ENCODE assay signal across 8 mouse cellular contexts in the genomic region with DNA sequence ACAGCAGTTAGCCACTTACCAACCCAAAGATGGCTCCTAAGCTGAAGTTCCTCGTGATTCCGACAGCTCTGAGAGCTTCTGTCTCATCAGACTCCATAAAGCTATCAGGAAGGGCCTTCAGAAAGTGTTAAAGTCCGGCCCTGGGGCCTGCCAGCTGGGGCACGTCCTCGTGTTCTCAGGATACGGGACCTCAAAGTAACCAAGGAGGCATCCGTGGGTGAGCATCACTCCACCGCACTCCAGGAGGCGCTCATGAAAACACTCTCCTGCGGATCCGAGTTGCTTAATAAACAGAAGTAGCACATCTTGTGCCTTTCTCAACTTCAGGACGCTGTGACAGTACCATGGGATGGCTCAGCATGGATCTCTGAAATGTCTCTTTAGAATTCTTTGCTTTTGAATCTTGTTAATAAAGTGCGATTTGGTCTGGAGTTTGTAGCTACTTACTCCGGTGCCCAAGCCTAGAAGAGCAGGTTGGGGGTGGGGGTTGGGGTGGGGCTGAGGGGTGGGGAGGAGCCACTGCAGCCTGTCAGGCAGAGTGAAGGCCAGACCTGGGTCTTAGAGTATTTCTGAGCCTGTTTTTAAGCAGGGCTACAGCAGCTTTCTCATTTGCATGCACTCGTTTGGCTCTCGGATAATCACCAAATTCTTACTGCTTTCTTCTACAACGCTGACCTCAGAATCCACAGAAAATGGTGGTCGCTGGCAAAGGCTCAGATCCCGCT. TPM values are rescaled to one million over a fixed set of nuclear protein-coding genes. Genes with fewer than 3 reads are reported as not detected.
DNase-seq lines count a peak whose midpoint lies in the region; ATAC-seq and TF ChIP-seq lines count a peak whose summit lies in the region.

No protein-coding gene starts in this region.

- 18% methylated on average over 19 of the region's 19 CpGs for WGBS in hindbrain, embryonic 10.5 days
- WGBS in hindbrain, embryonic 14.5 days: 16% methylated on average over 19 of the region's 19 CpGs
- 14% methylated on average over 19 of the region's 19 CpGs for WGBS in midbrain, embryonic 11.5 days
- WGBS in midbrain, postnatal 0 days: 24% methylated on average over 19 of the region's 19 CpGs
- WGBS in heart, embryonic 15.5 days: 35% methylated on average over 19 of the region's 19 CpGs
- 20% methylated on average over 19 of the region's 19 CpGs for WGBS in midbrain, embryonic 15.5 days

- H3K9me3 ChIP-seq in hindbrain, embryonic 10.5 days: peaks cover 11% of the 10 kb centered on the region; the same call in 1 of the 2 replicates
- H3K9me3 ChIP-seq in hindbrain, embryonic 14.5 days (ENCODE audit: control insufficient read depth, low read length): 0 out of 2 replicates have a peak, but pooled peaks cover 15% of the 10 kb centered on the region
- H3K9me3 ChIP-seq in midbrain, embryonic 11.5 days (ENCODE audit: control insufficient read depth, low read length): no peaks in the 10 kb centered on the region
- no peaks in the 10 kb centered on the region for H3K9me3 ChIP-seq in midbrain, postnatal 0 days (ENCODE audit: low read length)
- no peaks in the 10 kb centered on the region for H3K9me3 ChIP-seq in heart, embryonic 15.5 days (replicated peaks)
- H3K9me3 ChIP-seq in midbrain, embryonic 15.5 days: 0 out of 2 replicates have a peak, but pooled peaks cover 4% of the 10 kb centered on the region

- H3K9ac ChIP-seq in hindbrain, embryonic 14.5 days: no peak overlapping the region
- H3K9ac ChIP-seq in midbrain, embryonic 11.5 days (ENCODE audit: low read length): no peak overlapping the region
- no peak overlapping the region for H3K9ac ChIP-seq in midbrain, postnatal 0 days (replicated peaks; ENCODE audit: low read length, poor library complexity, severe bottlenecking)
- H3K9ac ChIP-seq in heart, embryonic 15.5 days: no peak overlapping the region
- H3K9ac ChIP-seq in midbrain, embryonic 15.5 days: no peak overlapping the region

- H3K36me3 ChIP-seq in hindbrain, embryonic 10.5 days: 0 out of 2 replicates have a peak, but pooled peaks cover 6% of the 10 kb centered on the region
- H3K36me3 ChIP-seq in hindbrain, embryonic 14.5 days (replicated peaks; ENCODE audit: control insufficient read depth, insufficient read depth): no peaks in the 10 kb centered on the region
- H3K36me3 ChIP-seq in midbrain, embryonic 11.5 days (ENCODE audit: control insufficient read depth, insufficient read depth, low read length): no peaks in the 10 kb centered on the region
- no peaks in the 10 kb centered on the region for H3K36me3 ChIP-seq in midbrain, postnatal 0 days (ENCODE audit: insufficient read depth, low read length)
- no peaks in the 10 kb centered on the region; the same call in 1 of the 2 replicates for H3K36me3 ChIP-seq in heart, embryonic 15.5 days
- no peaks in the 10 kb centered on the region for H3K36me3 ChIP-seq in midbrain, embryonic 15.5 days (replicated peaks)

- H3K27me3 ChIP-seq in hindbrain, embryonic 10.5 days (ENCODE audit: insufficient read depth, poor library complexity, severe bottlenecking): peaks cover 5% of the 10 kb centered on the region; the same call in 1 of the 2 replicates
- peaks cover 26% of the 10 kb centered on the region for H3K27me3 ChIP-seq in hindbrain, embryonic 14.5 days (ENCODE audit: control insufficient read depth, insufficient read depth, low read length)
- H3K27me3 ChIP-seq in midbrain, embryonic 11.5 days (ENCODE audit: control insufficient read depth, insufficient read depth, low read length): no peaks in the 10 kb centered on the region
- no peaks in the 10 kb centered on the region for H3K27me3 ChIP-seq in midbrain, postnatal 0 days (ENCODE audit: insufficient read depth, low read length)
- no peaks in the 10 kb centered on the region for H3K27me3 ChIP-seq in heart, embryonic 15.5 days
- H3K27me3 ChIP-seq in midbrain, embryonic 15.5 days (replicated peaks): peaks cover 17% of the 10 kb centered on the region

- no peak overlapping the region for H3K4me2 ChIP-seq in hindbrain, embryonic 14.5 days (replicated peaks)
- H3K4me2 ChIP-seq in midbrain, embryonic 11.5 days: peak overlapping the region; percentile 14; the same call in 1 of the 2 replicates
- no peak overlapping the region for H3K4me2 ChIP-seq in midbrain, postnatal 0 days (ENCODE audit: low read depth, low read length, poor library complexity, severe bottlenecking)
- peak overlapping the region; percentile 26 for H3K4me2 ChIP-seq in heart, embryonic 15.5 days
- 0 out of 2 replicates have a peak overlapping the region, but pooled peaks have one; percentile 4 for H3K4me2 ChIP-seq in midbrain, embryonic 15.5 days

- peak overlapping the region; percentile 11; the same call in 1 of the 2 replicates for H3K4me3 ChIP-seq in hindbrain, embryonic 10.5 days
- no peak overlapping the region for H3K4me3 ChIP-seq in hindbrain, embryonic 14.5 days (replicated peaks; ENCODE audit: low read length)
- H3K4me3 ChIP-seq in midbrain, embryonic 11.5 days (ENCODE audit: low read depth, low read length): no peak overlapping the region
- no peak overlapping the region for H3K4me3 ChIP-seq in midbrain, postnatal 0 days (ENCODE audit: low read depth, low read length)
- H3K4me3 ChIP-seq in heart, embryonic 15.5 days: peak overlapping the region; percentile 10; the same call in 1 of the 2 replicates
- no peak overlapping the region for H3K4me3 ChIP-seq in midbrain, embryonic 15.5 days

- 0 out of 2 replicates have a peak overlapping the region, but pooled peaks have one; percentile 35 for H3K27ac ChIP-seq in hindbrain, embryonic 10.5 days
- H3K27ac ChIP-seq in hindbrain, embryonic 14.5 days: no peak overlapping the region
- H3K27ac ChIP-seq in midbrain, embryonic 11.5 days (ENCODE audit: low read depth, low read length): no peak overlapping the region
- H3K27ac ChIP-seq in midbrain, postnatal 0 days (ENCODE audit: low read depth, low read length): no peak overlapping the region
- H3K27ac ChIP-seq in heart, embryonic 15.5 days: peak overlapping the region; percentile 81
- H3K27ac ChIP-seq in midbrain, embryonic 15.5 days: no peak overlapping the region

- DNase-seq in hindbrain, embryonic 10.5 days (ENCODE audit: low spot score): no peak
- no peak for DNase-seq in hindbrain, embryonic 14.5 days (ENCODE audit: low spot score)
- no peak for DNase-seq in midbrain, embryonic 11.5 days (ENCODE audit: low spot score, missing footprints)
- no peak for DNase-seq in midbrain, postnatal 0 days (ENCODE audit: low spot score)
- no peak for DNase-seq in right cerebral cortex, postnatal 25 days

- peaks cover 25% of the 10 kb centered on the region for H3K4me1 ChIP-seq in hindbrain, embryonic 10.5 days (replicated peaks)
- peaks cover 7% of the 10 kb centered on the region for H3K4me1 ChIP-seq in hindbrain, embryonic 14.5 days (replicated peaks; ENCODE audit: control insufficient read depth, insufficient read depth, low read length)
- peaks cover 4% of the 10 kb centered on the region for H3K4me1 ChIP-seq in midbrain, embryonic 11.5 days (ENCODE audit: control insufficient read depth, insufficient read depth, low read length)
- H3K4me1 ChIP-seq in midbrain, postnatal 0 days (ENCODE audit: insufficient read depth, low read length): no peaks in the 10 kb centered on the region
- H3K4me1 ChIP-seq in heart, embryonic 15.5 days (replicated peaks): peaks cover 35% of the 10 kb centered on the region
- peaks cover 16% of the 10 kb centered on the region for H3K4me1 ChIP-seq in midbrain, embryonic 15.5 days

- TF ChIP-seq CTCF in midbrain, postnatal 0 days (IDR thresholded peaks at IDR 0.05): no peak

- ATAC-seq in hindbrain, embryonic 14.5 days (ENCODE audit: low FRiP score): no peak
- ATAC-seq in midbrain, embryonic 11.5 days (ENCODE audit: low FRiP score): peak; percentile 63
- ATAC-seq in midbrain, postnatal 0 days (ENCODE audit: low FRiP score): no peak
- no peak for ATAC-seq in heart, embryonic 15.5 days (replicated peaks; ENCODE audit: insufficient number of reproducible peaks, insufficient read depth, low FRiP score, low read depth)
- ATAC-seq in midbrain, embryonic 15.5 days (replicated peaks): no peak
- no peak for ATAC-seq in CD4-positive, CD25-positive, alpha-beta regulatory T cell, adult 4 months

RNA-seq across cellular contexts. Expression of a gene that starts 38.7 kb away (rescaled TPM):
- 8.3 and 11.1 TPM in 2 replicates for polyA plus RNA-seq in hindbrain, embryonic 10.5 days (2016; fragmentation: Nextera tagmentation; extraction: Ambion mirVana)
- polyA plus RNA-seq in hindbrain, embryonic 14.5 days (2014; fragmentation: Nextera tagmentation; extraction: Ambion mirVana): 7.1 TPM in 2 replicates
- polyA plus RNA-seq in midbrain, embryonic 11.5 days (2014; fragmentation: Nextera tagmentation; extraction: Ambion mirVana): 7.8 and 9.0 TPM in 2 replicates
- 13.8 and 16.7 TPM in 2 replicates for total RNA-seq in midbrain, postnatal 0 days (2014; rRNA removed)
- 4.0 and 4.3 TPM in 2 replicates for polyA plus RNA-seq in midbrain, postnatal 0 days (2015; fragmentation: Nextera tagmentation; extraction: Ambion mirVana)
- 16.8 and 23.8 TPM in 2 replicates for polyA plus RNA-seq in heart, embryonic 15.5 days (2015; fragmentation: Nextera tagmentation; extraction: Ambion mirVana)
- polyA plus RNA-seq in midbrain, embryonic 15.5 days (2015; fragmentation: Nextera tagmentation; extraction: Ambion mirVana): 6.5 TPM in 2 replicates
- polyA plus RNA-seq in CD4-positive, CD25-positive, alpha-beta regulatory T cell, adult 4 months (2017; shearing (Covaris generic)): 1 to 10 TPM; 4.4 to 7.8 TPM

Comparison
In these comparisons a context has a peak if more than half of its experiments do, and no peak if none do; other contexts are left out.
1. H3K27ac ChIP-seq: peak in hindbrain, embryonic 10.5 days (single experiment) and heart, embryonic 15.5 days (single experiment); none in hindbrain, embryonic 14.5 days (single experiment), midbrain, embryonic 11.5 days (single experiment), midbrain, postnatal 0 days (single experiment) and midbrain, embryonic 15.5 days (single experiment).
2. H3K4me3 ChIP-seq: peak in hindbrain, embryonic 10.5 days (single experiment) and heart, embryonic 15.5 days (single experiment); none in hindbrain, embryonic 14.5 days (single experiment), midbrain, embryonic 11.5 days (single experiment), midbrain, postnatal 0 days (single experiment) and midbrain, embryonic 15.5 days (single experiment).
3. H3K4me2 ChIP-seq: peak in midbrain, embryonic 11.5 days (single experiment), heart, embryonic 15.5 days (single experiment) and midbrain, embryonic 15.5 days (single experiment); none in hindbrain, embryonic 14.5 days (single experiment) and midbrain, postnatal 0 days (single experiment).